Mouse (Mus musculus) intestine, embryonic 15.5 days (tissue): ENCODE measurements around the gene Eef1akmt3. TPM values are rescaled to one million over a fixed set of nuclear protein-coding genes. Genes with fewer than 3 reads are reported as not detected.

Experiments used
- ATAC-seq: fragments of 200-750 bp; cut with Nextera tagmentation; 2 replicates; pipeline ENCODE4 v1.8.0; 2017; ENCODE audit warnings: moderate TSS enrichment, moderate library complexity
- H3K27ac ChIP-seq: fragments of 300-500 bp; sonication (generic); 2 replicates; pipeline ENCODE4 v1.5.1; 2015; ENCODE audit warnings: mild to moderate bottlenecking, inconsistent platforms
- H3K27me3 ChIP-seq: fragments of 300-500 bp; sonication (generic); replicated peaks from 2 replicates; pipeline ENCODE4 v1.6.1; 2015; ENCODE audit warnings: inconsistent platforms
- H3K36me3 ChIP-seq: fragments of 300-500 bp; sonication (generic); 2 replicates; pipeline ENCODE4 v1.6.1; 2015; ENCODE audit warnings: inconsistent platforms
- H3K4me1 ChIP-seq: fragments of 300-500 bp; sonication (generic); replicated peaks from 2 replicates; pipeline ENCODE4 v1.6.1; 2015; ENCODE audit warnings: inconsistent platforms
- H3K4me2 ChIP-seq: fragments of 300-500 bp; sonication (generic); replicated peaks from 2 replicates; pipeline ENCODE4 v1.6.1; 2015; ENCODE audit warnings: mild to moderate bottlenecking, inconsistent platforms
- H3K4me3 ChIP-seq: fragments of 300-500 bp; sonication (generic); replicated peaks from 2 replicates; pipeline ENCODE4 v1.5.1; 2015; ENCODE audit warnings: inconsistent platforms
- H3K9ac ChIP-seq: fragments of 300-500 bp; sonication (generic); 2 replicates; pipeline ENCODE4 v1.6.1; 2015; ENCODE audit warnings: inconsistent platforms
- H3K9me3 ChIP-seq: fragments of 300-500 bp; sonication (generic); 2 replicates; pipeline ENCODE4 v1.6.1; 2016; ENCODE audit warnings: inconsistent platforms
- WGBS: fragments of 180-500 bp; shearing (Covaris S2); methylation state at CpG from one replicate; pipeline ENCODE4 v1.1.7; 2015; 5-methylcytosine and 5-hydroxymethylcytosine counted together
- polyA plus RNA-seq: library from polyadenylated mRNA; unstranded; fragments of >200 nt; fragmentation: Nextera tagmentation; extraction: Ambion mirVana; gene quantifications from 2 replicates; pipeline ENCODE4 v1.2.1, GENCODE M21; 2015

The Eef1akmt3 gene
- polyA plus RNA-seq, 1 experiment from 2014 or later = 0.40 TPM

- Histone ChIP-seq H3K36me3 (peaks cover 15% of the 10 kb centered on the region), H3K27me3 (no peaks in the 10 kb centered on the region), H3K9ac (no peak overlapping the region), H3K9me3 (no peaks in the 10 kb centered on the region), H3K4me2 (no peak overlapping the region), H3K4me3 (no peak overlapping the region), H3K27ac (no peak overlapping the region), H3K4me1 (no peaks in the 10 kb centered on the region)
- ATAC-seq = no peak
- WGBS = 86% methylated on average over 8 of the region's 8 CpGs
Measured at GRCm38 (mm10) chr10:127003334-127003733, 38.0 kb downstream of the Eef1akmt3 start.

GRCm38 (mm10) chr10:127002765-127003164, 38.5 kb downstream of the Eef1akmt3 start:
- WGBS = 90% methylated on average over 5 of the region's 5 CpGs
- Histone ChIP-seq H3K9me3 (no peaks in the 10 kb centered on the region), H3K4me1 (no peaks in the 10 kb centered on the region), H3K27ac (no peak overlapping the region), H3K9ac (no peak overlapping the region), H3K36me3 (peaks cover 21% of the 10 kb centered on the region), H3K27me3 (no peaks in the 10 kb centered on the region), H3K4me2 (no peak overlapping the region), H3K4me3 (no peak overlapping the region)
- ATAC-seq = no peak

DNA sequence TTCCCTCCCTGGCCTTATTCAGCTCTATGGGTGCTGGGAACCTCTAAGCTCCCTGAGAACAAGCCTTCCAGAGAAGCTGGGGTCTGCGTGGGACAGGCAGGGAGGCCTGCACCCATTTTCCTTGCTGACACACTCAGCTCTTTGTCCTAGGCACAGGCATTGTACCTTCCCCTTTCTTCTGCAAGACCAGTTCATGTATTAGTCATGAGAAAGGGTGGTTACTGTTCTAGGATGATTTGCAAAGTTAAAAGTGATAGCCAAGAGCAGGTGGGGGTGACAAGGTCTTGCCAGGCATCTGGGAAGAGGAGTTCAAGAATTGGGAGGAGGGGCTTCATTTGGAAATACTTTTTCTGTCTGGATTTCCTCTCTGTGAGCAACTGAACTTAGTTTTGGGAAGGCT, 39.3 kb downstream of the Eef1akmt3 start:
- ATAC-seq = no peak
- Histone ChIP-seq H3K27ac (no peak overlapping the region), H3K4me2 (no peak overlapping the region), H3K4me1 (no peaks in the 10 kb centered on the region), H3K9me3 (no peaks in the 10 kb centered on the region), H3K4me3 (no peak overlapping the region), H3K27me3 (no peaks in the 10 kb centered on the region), H3K9ac (no peak overlapping the region), H3K36me3 (peaks cover 27% of the 10 kb centered on the region)
- 86% methylated on average over 1 of the region's 1 CpGs for WGBS

- Histone ChIP-seq H3K4me3 (no peak overlapping the region), H3K27me3 (no peaks in the 10 kb centered on the region), H3K9me3 (no peaks in the 10 kb centered on the region), H3K27ac (no peak overlapping the region), H3K4me1 (no peaks in the 10 kb centered on the region), H3K9ac (no peak overlapping the region), H3K4me2 (no peak overlapping the region), H3K36me3 (peaks cover 27% of the 10 kb centered on the region)
- 75% methylated on average over 9 of the region's 9 CpGs for WGBS
- no peak for ATAC-seq
Measured at GRCm38 (mm10) chr10:127001297-127001696, 40.0 kb downstream of the Eef1akmt3 start.

DNA sequence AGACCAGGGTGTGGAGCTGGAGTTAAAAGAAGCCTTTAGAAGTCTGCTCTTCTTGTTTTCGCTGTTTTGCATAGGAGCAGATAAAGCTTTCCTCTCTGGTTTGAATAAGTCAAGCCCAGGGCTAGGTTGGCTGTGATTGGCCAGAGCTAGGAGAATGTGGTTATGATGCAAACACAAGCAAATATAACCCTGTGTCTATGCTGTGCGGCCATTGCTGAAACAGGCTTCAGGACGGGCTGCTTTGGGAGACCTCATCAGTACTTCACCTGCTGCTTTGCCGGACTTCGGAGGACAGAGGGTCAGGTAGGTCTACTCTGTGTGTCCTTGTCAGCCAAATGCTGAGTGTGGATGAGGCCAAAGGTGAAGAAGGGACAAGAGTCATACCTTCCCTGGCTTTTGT, 40.8 kb downstream of the Eef1akmt3 start, which contains the start of gene Avil:
Gene Avil, plus strand, starts transcription at position 181 of the 400 bp plus-strand sequence.
- H3K27me3 ChIP-seq = no peaks in the 10 kb centered on the region
- no peak within 1 kb of the TSS for H3K4me2 ChIP-seq
- H3K9me3 ChIP-seq = no peaks in the 10 kb centered on the region
- ATAC-seq = 0 out of 2 replicates have a peak, but pooled peaks have one; percentile 36
- no peak within 1 kb of the TSS for H3K27ac ChIP-seq
- no peak within 1 kb of the TSS for H3K9ac ChIP-seq
- no peak within 1 kb of the TSS for H3K4me3 ChIP-seq
- H3K36me3 ChIP-seq = peaks cover 30% of the 10 kb centered on the region
- WGBS = 86% methylated on average over 5 of the region's 5 CpGs
- H3K4me1 ChIP-seq = no peaks in the 10 kb centered on the region

DNA sequence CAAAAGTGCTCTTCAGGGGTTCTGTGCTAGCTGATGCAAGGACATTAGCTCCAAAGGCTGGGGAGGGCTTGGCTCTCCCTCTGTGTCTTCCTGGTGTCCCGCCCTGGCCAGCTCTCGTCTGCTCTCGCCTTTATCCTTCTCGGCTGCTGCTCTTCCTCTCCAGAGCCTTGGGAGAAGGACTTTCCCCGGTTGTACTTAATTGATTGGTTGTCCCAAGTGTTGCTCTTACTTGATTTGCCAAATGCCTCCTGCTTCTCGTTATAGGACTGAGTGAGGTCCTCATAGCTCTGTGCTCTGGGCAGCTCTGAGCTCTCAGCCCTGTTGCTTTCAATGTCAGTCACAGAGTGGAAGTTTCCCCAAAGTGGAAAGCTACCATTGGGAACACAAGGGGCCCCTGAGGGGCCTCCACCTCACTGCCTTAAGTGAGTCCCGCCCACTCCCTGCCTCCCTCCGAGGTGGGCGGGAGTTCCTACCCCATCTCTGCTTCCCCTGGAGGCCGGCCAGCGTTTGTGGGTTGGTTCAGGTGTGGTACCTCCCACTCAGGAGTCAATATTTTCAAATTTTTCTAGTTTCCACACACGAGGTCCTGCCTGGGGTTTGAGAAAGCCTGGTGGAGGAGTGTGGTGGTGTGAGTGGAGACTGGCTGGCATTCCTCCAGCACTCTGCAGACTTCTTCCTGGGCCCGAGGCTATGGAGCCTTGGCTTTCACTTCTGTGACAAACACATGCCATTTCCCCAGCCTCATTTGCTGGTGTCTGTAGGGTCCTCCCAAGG, 43.8 kb downstream of the Eef1akmt3 start:
- no peak overlapping the region for H3K27ac ChIP-seq
- H3K27me3 ChIP-seq = no peaks in the 10 kb centered on the region
- H3K4me2 ChIP-seq = no peak overlapping the region
- H3K4me1 ChIP-seq = no peaks in the 10 kb centered on the region
- no peaks in the 10 kb centered on the region for H3K9me3 ChIP-seq
- no peak overlapping the region for H3K4me3 ChIP-seq
- no peak for ATAC-seq
- WGBS = 66% methylated on average over 13 of the region's 13 CpGs
- peaks cover 57% of the 10 kb centered on the region for H3K36me3 ChIP-seq
- no peak overlapping the region for H3K9ac ChIP-seq

- Histone ChIP-seq H3K36me3 (peaks cover 56% of the 10 kb centered on the region), H3K4me2 (no peak overlapping the region), H3K27ac (no peak overlapping the region), H3K4me3 (no peak overlapping the region), H3K9me3 (no peaks in the 10 kb centered on the region), H3K27me3 (no peaks in the 10 kb centered on the region), H3K4me1 (peaks cover 20% of the 10 kb centered on the region), H3K9ac (no peak overlapping the region)
- no peak for ATAC-seq
- 86% methylated on average over 3 of the region's 3 CpGs for WGBS
Measured at GRCm38 (mm10) chr10:126993621-126994020, 47.7 kb downstream of the Eef1akmt3 start.

DNA sequence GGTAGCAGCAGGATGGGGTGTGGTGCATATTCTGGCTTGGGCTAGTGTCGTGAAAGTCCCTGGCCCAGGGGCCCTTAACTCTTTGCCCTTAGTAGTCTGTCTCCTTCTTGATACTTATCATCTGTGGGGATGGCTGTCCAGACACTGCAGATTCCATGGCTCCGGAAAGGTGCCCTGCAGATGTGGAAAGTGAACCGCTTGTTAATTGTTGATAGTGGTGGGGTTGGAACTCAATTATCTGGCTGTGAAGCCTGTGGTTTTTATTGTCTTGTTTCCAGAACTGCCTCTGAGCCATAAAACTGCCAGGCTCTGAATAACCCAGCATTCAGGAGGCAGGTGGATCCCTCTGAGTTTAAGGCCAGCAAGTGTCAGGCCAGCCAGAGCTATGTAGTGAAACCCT, 49.6 kb downstream of the Eef1akmt3 start:
- no peak overlapping the region for H3K4me2 ChIP-seq
- H3K9me3 ChIP-seq = no peaks in the 10 kb centered on the region
- H3K4me1 ChIP-seq = peaks cover 39% of the 10 kb centered on the region
- H3K9ac ChIP-seq = no peak overlapping the region
- no peaks in the 10 kb centered on the region for H3K27me3 ChIP-seq
- H3K4me3 ChIP-seq = no peak overlapping the region
- WGBS = 50% methylated on average over 3 of the region's 3 CpGs
- H3K36me3 ChIP-seq = peaks cover 41% of the 10 kb centered on the region
- no peak for ATAC-seq
- no peak overlapping the region for H3K27ac ChIP-seq

GRCm38 (mm10) chr10:126990313-126991056, 50.8 kb downstream of the Eef1akmt3 start:
- Histone ChIP-seq H3K27ac (peak overlapping the region; percentile 67; the same call in 1 of the 2 replicates), H3K9ac (no peak overlapping the region; the same call in 1 of the 2 replicates), H3K36me3 (peaks cover 38% of the 10 kb centered on the region), H3K4me1 (peaks cover 50% of the 10 kb centered on the region), H3K4me2 (no peak overlapping the region), H3K9me3 (no peaks in the 10 kb centered on the region), H3K4me3 (no peak overlapping the region), H3K27me3 (no peaks in the 10 kb centered on the region)
- peak; percentile 84 for ATAC-seq
- 51% methylated on average over 7 of the region's 7 CpGs for WGBS

DNA sequence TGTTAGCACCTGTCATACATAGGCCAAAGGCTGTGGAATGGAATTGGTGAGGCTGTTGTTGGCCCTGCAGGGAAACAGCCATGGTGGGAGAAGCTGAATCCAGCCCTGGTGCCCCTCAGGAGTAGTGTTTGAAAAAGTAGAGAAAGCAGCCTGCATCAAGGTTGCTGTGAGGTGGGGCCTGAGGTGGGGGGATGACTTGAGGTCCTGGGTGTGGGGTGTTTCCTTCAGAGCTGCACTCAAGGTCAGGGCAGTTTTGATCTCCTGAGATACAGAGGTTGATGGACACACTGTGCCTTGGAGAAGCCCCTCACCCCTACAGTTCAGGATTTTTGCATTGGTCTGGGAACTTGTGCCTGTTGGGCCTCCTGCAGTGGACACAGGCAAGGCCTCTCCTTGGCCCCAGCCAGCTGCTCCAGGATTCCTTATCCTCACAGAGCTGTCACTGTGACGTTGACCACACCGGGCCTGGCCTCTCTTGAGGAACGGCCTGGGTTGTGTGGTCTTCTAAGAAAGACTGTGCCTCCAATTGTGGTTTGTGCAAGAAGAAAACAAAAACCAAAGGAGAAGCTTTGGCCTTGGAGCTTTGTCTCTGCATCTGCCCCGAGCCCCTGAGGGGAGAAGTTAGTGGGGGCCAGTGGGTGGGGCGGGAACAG, 52.7 kb downstream of the Eef1akmt3 start:
- H3K27me3 ChIP-seq = no peaks in the 10 kb centered on the region
- WGBS = 42% methylated on average over 5 of the region's 5 CpGs
- H3K4me1 ChIP-seq = peaks cover 68% of the 10 kb centered on the region
- H3K9me3 ChIP-seq = no peaks in the 10 kb centered on the region
- H3K9ac ChIP-seq = 0 out of 2 replicates have a peak overlapping the region, but pooled peaks have one; percentile 2
- peaks cover 21% of the 10 kb centered on the region for H3K36me3 ChIP-seq
- peak overlapping the region; percentile 28 for H3K27ac ChIP-seq
- no peak overlapping the region for H3K4me2 ChIP-seq
- H3K4me3 ChIP-seq = 0 out of 2 replicates have a peak overlapping the region, but pooled peaks have one; percentile 2
- no peak for ATAC-seq

- Histone ChIP-seq H3K36me3 (peaks cover 11% of the 10 kb centered on the region), H3K4me1 (peaks cover 79% of the 10 kb centered on the region), H3K4me2 (peak overlapping the region; percentile 34), H3K4me3 (0 out of 2 replicates have a peak overlapping the region, but pooled peaks have one; percentile 2), H3K27ac (peak overlapping the region; percentile 89), H3K27me3 (no peaks in the 10 kb centered on the region), H3K9me3 (no peaks in the 10 kb centered on the region), H3K9ac (0 out of 2 replicates have a peak overlapping the region, but pooled peaks have one; percentile 6)
- ATAC-seq = no peak
- 54% methylated on average over 8 of the region's 8 CpGs for WGBS
Measured at GRCm38 (mm10) chr10:126987183-126988118, 53.9 kb downstream of the Eef1akmt3 start.
